Mouse (Mus musculus) kidney, adult 9 months (tissue): ENCODE results near the gene Glb1l.

Experiments used
- DNase-seq: peaks from one replicate; pipeline ENCODE4 v3.0.0; 2022

Glb1l gene

GRCm38 (mm10) chr1:75230335-75230994, 19.9 kb upstream of the Glb1l start:
- no peak for DNase-seq

DNA sequence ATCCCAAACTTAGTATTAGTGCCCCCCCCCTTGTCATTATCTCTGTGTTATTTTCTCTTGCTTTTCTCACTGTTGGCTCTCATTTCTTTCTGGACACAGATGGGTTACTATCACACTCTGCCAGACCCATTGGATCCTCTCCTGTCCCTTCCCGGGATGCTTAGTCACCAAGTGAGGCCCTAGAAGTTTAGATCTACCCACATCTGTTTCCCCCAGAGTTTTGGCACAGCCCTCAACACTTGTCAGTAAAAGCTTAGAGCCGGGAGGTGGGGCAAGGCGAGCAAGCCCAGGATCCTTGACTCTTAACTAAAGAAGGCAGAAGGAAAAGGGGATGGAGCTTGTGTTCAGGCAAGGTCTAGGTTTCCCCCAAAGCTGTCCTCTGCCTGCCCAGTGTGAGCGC, 18.5 kb upstream of the Glb1l start:
- DNase-seq: no peak

GRCm38 (mm10) chr1:75227653-75228052, 17.0 kb upstream of the Glb1l start:
- no peak for DNase-seq

GRCm38 (mm10) chr1:75226138-75226537, 15.5 kb upstream of the Glb1l start:
- DNase-seq: no peak

DNA sequence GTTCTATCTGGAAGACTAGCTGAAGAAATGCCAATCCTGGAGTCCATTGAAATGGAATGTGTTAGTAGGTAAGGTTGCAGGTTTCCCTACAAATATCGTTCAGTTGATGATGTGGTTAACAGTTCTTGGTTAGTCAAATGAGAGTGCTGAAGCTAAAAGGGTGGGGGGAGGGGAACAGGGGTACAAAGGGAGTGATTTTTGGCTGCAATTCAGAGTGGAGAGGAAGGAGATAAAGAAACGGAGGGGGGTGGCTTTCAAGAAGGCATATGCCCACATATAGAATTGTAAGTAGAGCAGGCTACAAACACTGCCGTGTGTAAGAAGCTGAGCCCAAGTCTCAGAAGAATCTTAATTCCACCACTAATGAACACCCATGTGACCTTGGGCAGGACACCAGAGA, 14.9 kb upstream of the Glb1l start:
- no peak for DNase-seq

DNA sequence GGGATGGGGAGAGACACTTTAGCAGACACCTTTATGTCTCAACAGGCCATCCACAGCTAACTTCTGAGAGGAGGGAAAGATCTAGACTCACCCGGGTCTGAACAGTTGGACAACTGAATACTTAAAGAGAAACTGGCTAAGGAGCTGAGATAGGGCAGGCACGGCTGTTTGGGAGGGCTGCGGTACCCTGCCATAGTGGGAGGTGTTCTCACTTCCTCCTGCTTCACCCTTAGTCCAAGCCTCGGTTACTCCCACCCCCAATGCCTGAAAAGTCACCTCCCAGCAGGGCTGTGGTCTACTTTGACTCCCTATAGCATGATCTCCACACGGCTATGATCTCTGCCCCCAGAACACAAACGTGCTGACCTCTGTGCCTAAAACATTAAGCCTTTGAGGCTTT, 12.9 kb upstream of the Glb1l start:
- no peak for DNase-seq

GRCm38 (mm10) chr1:75222926-75223325, 12.3 kb upstream of the Glb1l start:
- no peak for DNase-seq

DNA sequence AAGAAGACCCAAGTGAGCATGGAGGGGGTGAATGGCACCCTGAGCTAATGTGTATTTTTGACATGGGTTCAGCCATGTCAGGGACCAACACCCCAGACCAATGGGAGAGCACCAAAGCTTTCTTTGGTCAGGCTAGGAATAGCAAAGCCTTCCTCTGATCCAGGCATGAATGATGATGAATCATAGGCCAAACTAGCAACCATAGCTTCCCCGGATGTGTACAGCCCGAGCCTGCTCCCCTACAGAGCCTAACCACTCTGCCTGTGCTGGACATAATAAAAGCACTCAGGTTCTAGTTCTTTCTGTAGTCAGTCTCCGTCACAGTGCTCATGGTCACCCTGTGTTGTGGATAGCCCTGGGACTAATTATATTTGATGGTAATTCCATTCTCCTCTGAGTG, 10.9 kb upstream of the Glb1l start:
- no peak for DNase-seq

DNA sequence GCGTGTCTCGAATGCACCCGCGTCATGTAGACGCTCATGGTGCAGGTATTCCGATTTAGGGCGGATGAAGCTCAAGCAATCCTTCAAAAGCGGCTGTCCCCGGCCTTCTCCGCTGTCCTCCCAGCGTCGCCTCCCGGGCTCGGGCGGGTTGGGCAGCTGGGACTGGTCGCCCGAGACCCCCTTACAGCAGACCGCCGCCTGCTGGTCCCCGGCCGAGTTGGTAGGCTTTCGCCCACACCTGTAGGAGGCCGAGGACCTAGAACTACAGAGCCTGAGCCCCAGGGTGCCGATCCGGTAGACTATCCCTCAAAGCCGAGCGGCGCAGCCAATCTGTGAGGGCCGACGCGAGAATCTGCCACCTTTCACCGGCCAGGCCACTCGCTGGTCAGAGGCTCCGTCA, 8.9 kb upstream of the Glb1l start, which contains the start of gene Tuba4a:
Gene Tuba4a (minus strand): TSS at position 335 of the 400 bp plus-strand sequence.
- no peak for DNase-seq

DNA sequence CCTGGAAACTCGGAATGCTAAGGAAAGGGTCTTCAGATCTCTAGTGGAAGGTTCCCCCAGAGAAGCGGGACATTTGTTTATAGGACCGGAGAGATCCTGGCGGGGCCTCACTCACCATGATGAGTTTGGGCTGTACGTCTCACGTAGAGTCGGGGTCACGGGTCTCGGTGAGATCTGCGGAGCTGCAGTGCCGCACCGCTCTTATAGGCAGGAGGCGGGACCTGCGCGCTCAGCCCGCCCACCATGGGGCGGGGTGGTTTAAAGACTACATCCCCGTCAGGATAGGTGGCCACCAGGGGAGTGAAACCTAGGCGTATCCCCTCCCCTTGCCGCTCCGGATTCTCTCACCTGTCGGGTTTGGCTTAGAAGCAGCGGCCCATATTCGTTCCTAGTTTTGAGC, 8.5 kb upstream of the Glb1l start:
- peak; percentile 98 for DNase-seq

DNA sequence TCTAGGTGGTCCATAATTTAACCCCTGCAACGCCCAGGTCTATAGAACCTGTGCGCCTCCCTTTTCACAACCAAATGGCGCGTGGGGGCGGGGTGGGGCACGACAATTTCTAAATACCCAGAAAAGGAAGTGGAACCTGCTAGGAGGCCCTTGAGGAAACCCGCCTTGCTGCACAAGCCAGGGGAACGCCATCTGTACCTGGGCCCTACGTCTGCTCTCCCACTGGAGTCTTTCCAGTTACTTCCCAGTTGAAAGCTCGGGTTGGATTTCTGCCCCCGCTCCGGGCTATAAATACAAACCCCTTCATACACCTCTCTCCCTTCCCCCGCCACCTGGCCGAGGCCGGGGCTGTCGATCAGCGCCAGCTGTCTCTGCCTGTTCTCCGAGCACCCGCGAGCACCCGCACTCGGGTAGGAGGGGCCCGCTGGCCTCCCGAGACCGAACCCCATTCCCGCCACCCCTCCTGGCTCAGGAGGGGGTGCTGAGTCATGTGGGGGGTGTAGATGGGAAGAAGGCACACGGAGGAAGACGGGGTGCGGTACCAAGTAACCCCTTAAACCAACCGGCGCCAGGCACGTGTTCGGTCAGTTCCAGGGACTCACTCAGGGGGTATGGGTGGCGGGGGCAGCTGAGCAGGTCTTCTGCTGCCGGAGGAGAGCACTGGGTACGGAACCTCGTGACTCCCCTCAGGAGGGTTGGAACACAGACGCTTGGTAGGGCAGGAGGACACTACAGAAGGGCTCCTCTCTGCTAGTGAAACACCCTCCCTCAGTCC, 7.8 kb upstream of the Glb1l start:
- DNase-seq: peak; percentile 48

GRCm38 (mm10) chr1:75217893-75218226, 7.2 kb upstream of the Glb1l start:
- DNase-seq: no peak

- peak; percentile 60 for DNase-seq
These were observed 6.4 kb upstream of the Glb1l start for GRCm38 (mm10) chr1:75216797-75217585.

DNA sequence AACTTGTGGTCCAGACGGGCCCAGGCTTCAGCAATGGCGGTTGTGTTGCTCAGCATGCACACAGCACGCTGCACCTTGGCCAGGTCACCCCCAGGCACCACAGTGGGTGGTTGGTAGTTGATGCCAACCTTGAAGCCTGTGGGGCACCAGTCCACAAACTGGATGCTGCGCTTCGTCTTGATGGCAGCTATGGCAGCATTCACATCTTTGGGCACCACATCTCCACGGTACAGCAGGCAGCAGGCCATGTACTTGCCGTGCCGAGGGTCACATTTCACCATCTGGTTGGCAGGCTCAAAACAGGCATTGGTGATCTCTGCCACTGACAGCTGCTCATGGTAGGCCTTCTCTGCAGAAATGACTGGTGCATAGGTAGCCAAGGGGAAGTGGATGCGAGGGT, 5.2 kb upstream of the Glb1l start:
- peak; percentile 37 for DNase-seq

DNA sequence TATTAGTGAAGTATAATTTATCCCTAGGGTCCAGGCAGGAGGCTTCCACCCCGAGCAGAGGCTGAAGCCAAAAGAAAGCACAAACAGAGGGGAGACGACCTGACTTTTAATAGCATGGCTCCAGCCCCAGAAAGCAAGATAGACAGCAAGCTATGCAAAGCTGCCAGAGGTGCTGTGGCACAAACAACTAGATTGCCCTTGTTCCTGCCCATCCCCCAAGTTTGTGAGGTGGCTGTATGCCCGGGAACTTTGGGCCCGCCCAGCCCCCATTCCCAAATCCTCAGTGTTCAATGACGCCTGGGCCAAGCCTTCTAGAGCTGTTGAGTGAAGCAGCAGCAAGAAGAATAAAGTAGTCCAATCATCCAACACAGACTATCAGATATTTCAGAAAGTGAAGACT, 4.3 kb upstream of the Glb1l start:
- DNase-seq: peak; percentile 91

GRCm38 (mm10) chr1:75214442-75214841, 3.8 kb upstream of the Glb1l start:
- DNase-seq: peak; percentile 98

DNA sequence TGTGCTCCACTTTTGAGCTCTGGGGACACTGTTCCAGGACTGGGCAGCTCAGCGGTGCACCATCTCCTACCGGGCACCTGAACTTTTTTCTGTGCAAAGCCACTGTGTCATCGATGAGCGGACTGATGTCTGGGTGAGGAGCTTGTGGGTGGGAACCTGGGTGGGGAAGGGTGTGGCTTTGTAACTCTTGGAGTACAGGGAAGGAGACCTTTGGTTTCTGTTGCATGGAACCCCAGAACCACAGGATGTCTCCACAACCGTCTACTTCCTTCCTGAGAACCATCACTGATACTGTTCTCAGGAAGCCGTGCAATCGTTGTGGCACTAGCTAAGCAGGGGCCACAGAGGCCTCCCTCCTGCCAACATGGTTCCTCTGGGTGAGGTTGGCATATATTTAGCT, 2.5 kb upstream of the Glb1l start:
- no peak for DNase-seq

- DNase-seq: peak; percentile 38
These were observed 1.9 kb upstream of the Glb1l start for GRCm38 (mm10) chr1:75212542-75212941.

DNA sequence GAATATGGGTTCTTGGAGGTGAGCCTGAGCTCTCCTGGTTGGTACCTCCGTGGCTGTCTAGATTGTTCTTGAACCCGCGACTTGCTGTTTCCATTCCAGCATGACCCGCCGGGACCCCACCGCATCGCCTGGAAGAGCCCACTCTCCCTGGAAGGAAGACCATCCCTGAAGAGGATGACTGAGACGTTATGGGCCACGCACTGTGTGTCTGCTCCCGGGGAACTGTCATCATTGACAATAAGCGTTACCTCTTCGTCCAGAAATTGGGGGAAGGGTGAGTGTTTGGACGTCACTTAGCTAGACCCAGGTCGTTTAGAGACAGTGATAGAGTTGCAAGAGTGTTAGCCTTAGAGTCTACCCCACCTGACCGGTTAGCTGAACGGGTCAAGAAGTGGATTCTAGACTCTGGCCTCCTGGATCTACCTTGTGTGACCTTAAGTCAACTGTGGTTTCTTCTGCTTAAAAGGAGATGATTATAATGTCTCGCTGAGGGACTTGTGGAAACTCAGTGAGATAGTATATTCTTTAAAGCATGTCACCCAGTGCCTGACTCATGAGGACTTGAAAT, 612 bp upstream of the Glb1l start:
- peak; percentile 61 for DNase-seq

- DNase-seq: peak; percentile 95
These were observed 1.5 kb downstream of the Glb1l start for GRCm38 (mm10) chr1:75208967-75209678.

DNA sequence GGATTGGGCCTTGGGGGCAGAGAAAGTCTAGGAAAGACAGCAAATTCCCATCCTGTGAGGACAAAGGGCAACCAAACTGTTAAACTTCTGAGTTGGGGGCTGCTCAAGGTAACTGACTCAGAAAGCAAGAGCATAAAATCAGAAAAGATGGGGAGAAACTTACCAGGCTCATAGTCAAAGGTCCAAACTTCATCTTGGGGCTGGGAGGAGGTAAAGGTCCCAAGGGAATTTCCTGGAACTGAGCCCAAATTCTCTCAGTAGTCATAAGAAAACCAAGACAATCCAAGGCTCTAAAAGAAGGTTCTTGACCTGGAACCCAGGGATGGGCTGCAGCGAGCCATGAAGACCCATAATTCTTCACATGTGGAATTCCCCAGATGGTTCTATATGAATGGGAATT, 9.4 kb downstream of the Glb1l start:
- peak; percentile 86 for DNase-seq

GRCm38 (mm10) chr1:75192452-75192851, 18.2 kb downstream of the Glb1l start:
- DNase-seq: peak; percentile 70
